ENCODE assay signal across 23 mouse cellular contexts in the genomic region with DNA sequence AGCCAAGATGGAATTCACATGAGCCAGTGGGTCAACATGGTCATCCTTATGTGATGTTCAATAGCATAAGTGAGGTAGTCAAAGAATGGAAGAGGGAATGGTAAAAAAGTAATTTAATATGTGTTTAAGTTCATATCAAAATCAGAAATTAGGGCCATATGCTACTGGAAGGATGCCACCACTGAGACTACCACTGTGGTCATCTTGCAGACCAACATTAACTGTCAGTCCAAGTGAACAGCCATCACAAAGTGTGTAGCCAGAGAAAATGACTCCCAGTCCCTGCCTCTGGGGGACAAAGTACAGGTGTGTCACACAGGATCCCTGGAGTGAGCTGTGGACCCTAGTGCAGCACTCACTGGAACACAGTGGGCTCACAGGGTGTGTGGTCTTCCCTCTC. TPM values are rescaled to one million over a fixed set of nuclear protein-coding genes. Genes with fewer than 3 reads are reported as not detected.
"Had no signal": no experiment of that assay in that cellular context is flagged by ENCODE, and none has a peak within 500 bp of the region (broad histone marks: within the 10 kb centered on the region; RNA-seq: fewer than 3 reads in every experiment).

No protein-coding gene starts in this region.

RNA-seq across cellular contexts. Expression of a gene that starts 23.7 kb away (rescaled TPM):
- polyA plus RNA-seq: heart, embryonic 10.5 days; heart, embryonic 11.5 days; heart, embryonic 12.5 days; heart, embryonic 13.5 days; heart, embryonic 14.5 days; heart, embryonic 15.5 days; heart, postnatal 0 days; hindbrain, embryonic 10.5 days; hindbrain, embryonic 11.5 days; hindbrain, embryonic 12.5 days; hindbrain, embryonic 13.5 days; hindbrain, embryonic 15.5 days; hindbrain, embryonic 16.5 days; hindbrain, postnatal 0 days; kidney, embryonic 14.5 days; kidney, embryonic 15.5 days; kidney, embryonic 16.5 days had no signal

RNA-seq across cellular contexts. Expression of a gene that starts 39.1 kb away (rescaled TPM):
- polyA plus RNA-seq: heart, embryonic 10.5 days; heart, embryonic 11.5 days; heart, embryonic 12.5 days; heart, embryonic 13.5 days; heart, embryonic 14.5 days; heart, embryonic 15.5 days; heart, embryonic 16.5 days; heart, postnatal 0 days; hindbrain, embryonic 10.5 days; hindbrain, embryonic 11.5 days; hindbrain, embryonic 12.5 days; hindbrain, embryonic 13.5 days; hindbrain, embryonic 14.5 days; hindbrain, embryonic 15.5 days; hindbrain, embryonic 16.5 days; hindbrain, postnatal 0 days; kidney, adult 2 months; kidney, embryonic 14.5 days; kidney, embryonic 15.5 days; kidney, embryonic 16.5 days; kidney, postnatal 0 days; large intestine, adult 2 months had no signal

RNA-seq across cellular contexts. Expression of a gene that starts 39.6 kb away (rescaled TPM):
- polyA plus RNA-seq: heart, embryonic 10.5 days; heart, embryonic 11.5 days; heart, embryonic 12.5 days; heart, embryonic 13.5 days; heart, embryonic 14.5 days; heart, embryonic 15.5 days; heart, postnatal 0 days; hindbrain, embryonic 10.5 days; hindbrain, embryonic 11.5 days; hindbrain, embryonic 12.5 days; hindbrain, embryonic 13.5 days; hindbrain, embryonic 14.5 days; hindbrain, embryonic 15.5 days; hindbrain, embryonic 16.5 days; hindbrain, postnatal 0 days; intestine, postnatal 0 days; kidney, embryonic 14.5 days; kidney, embryonic 15.5 days; kidney, embryonic 16.5 days; kidney, postnatal 0 days had no signal

RNA-seq across cellular contexts. Expression of a gene that starts 47.3 kb away (rescaled TPM):
- polyA plus RNA-seq: heart, embryonic 10.5 days; heart, embryonic 11.5 days; heart, embryonic 12.5 days; heart, embryonic 13.5 days; heart, embryonic 14.5 days; heart, embryonic 15.5 days; heart, postnatal 0 days; hindbrain, embryonic 10.5 days; hindbrain, embryonic 11.5 days; hindbrain, embryonic 12.5 days; hindbrain, embryonic 13.5 days; hindbrain, embryonic 14.5 days; hindbrain, embryonic 15.5 days; hindbrain, embryonic 16.5 days; hindbrain, postnatal 0 days; kidney, adult 2 months; kidney, embryonic 14.5 days; kidney, embryonic 15.5 days; kidney, embryonic 16.5 days; kidney, postnatal 0 days had no signal
